Mouse (Mus musculus) testis, adult 2 months (tissue): ENCODE measurements around the gene Rec8. TPM values are rescaled to one million over a fixed set of nuclear protein-coding genes. Genes with fewer than 3 reads are reported as not detected.

Experiments
- H3K27ac ChIP-seq: fragments of 200-500 bp; 2 replicates; pipeline ENCODE4 v1.5.1; 2012; ENCODE audit warnings: low read depth, low read length; ENCODE audit not compliant: control insufficient read depth, insufficient read depth
- H3K27me3 ChIP-seq: fragments of 200-500 bp; 2 replicates; pipeline ENCODE4 v1.6.1; 2012; ENCODE audit warnings: mild to moderate bottlenecking, low read length, moderate library complexity; ENCODE audit not compliant: control insufficient read depth, insufficient read depth
- H3K36me3 ChIP-seq: fragments of 200-500 bp; 2 replicates; pipeline ENCODE4 v1.6.1; 2012; ENCODE audit warnings: mild to moderate bottlenecking, low read length; ENCODE audit not compliant: control insufficient read depth, insufficient read depth
- H3K4me1 ChIP-seq: fragments of 200-500 bp; 2 replicates; pipeline ENCODE4 v1.6.1; 2012; ENCODE audit warnings: low read length; ENCODE audit not compliant: control insufficient read depth, insufficient read depth
- H3K4me3 ChIP-seq: fragments of 200-500 bp; 2 replicates; pipeline ENCODE4 v1.5.1; 2012; ENCODE audit warnings: low read depth, mild to moderate bottlenecking, low read length, moderate library complexity, mixed read lengths; ENCODE audit not compliant: control insufficient read depth
- CTCF ChIP-seq: fragments of 200-500 bp; IDR thresholded peaks from 2 replicates; pipeline ENCODE4 v1.5.1; 2012; ENCODE audit warnings: low read depth, mild to moderate bottlenecking, inconsistent platforms, low read length, moderate library complexity; ENCODE audit not compliant: control insufficient read depth, insufficient read depth, insufficient replicate concordance
- POLR2A ChIP-seq: fragments of 200-500 bp; IDR thresholded peaks from 2 replicates; pipeline ENCODE4 v1.6.1; 2012; ENCODE audit warnings: low read depth, mild to moderate bottlenecking, inconsistent platforms, low read length, moderate library complexity; ENCODE audit not compliant: control insufficient read depth
- polyA plus RNA-seq: library from polyadenylated mRNA; depleted of rRNA; stranded (reverse); fragments of >200 nt; gene quantifications from 2 replicates; pipeline ENCODE4 v1.2.3, GENCODE M21; 2012

Gene Rec8
- polyA plus RNA-seq, 1 experiment: 65.8 TPM

DNA sequence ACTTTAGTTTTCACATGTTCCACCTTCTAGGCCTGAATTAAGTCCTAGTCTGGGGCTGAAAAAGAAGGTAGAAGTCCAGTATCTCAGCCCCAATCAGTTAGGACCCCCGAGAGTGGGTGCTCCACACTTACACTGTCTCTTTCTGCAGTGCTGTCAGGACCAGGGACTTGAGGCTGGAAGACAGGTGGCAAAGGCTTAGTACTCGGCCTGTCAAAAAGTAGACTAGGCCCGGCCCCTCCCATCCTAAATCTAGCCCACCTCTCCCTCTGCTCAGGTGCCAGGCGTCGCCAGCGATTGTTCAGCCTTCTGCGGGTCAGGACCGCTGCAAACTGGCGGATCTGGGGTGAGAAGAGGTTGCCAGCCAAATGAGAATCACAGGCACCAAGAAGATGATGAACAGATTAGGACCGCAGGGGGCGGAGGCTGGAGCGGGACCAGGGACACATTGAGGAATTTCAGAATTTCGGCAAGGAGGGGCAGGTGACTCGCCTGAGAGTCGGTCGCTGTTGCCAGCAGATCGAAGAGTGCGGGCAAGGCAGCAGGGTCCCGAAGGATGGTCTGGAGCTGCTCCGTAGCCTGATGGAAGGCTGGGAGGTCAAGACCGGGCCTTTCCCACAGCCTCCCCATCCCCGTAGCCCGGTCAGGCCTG is 17.2 kb downstream of the Rec8 start:
- Histone ChIP-seq H3K36me3 (peaks cover 4% of the 10 kb centered on the region), H3K4me1 (peaks cover 6% of the 10 kb centered on the region), H3K27me3 (no peaks in the 10 kb centered on the region), H3K27ac (peak overlapping the region; percentile 55), H3K4me3 (peak overlapping the region; percentile 95)
- TF ChIP-seq CTCF: no peak
- no peak for TF ChIP-seq POLR2A

GRCm38 (mm10) chr14:55635523-55636007 is 17.7 kb downstream of the Rec8 start, which contains the start of gene Ipo4:
TSS of gene Ipo4 (minus strand) at chr14:55635957.
- H3K4me1 ChIP-seq: peaks cover 6% of the 10 kb centered on the region
- peak within 1 kb of the TSS; percentile 95 for H3K4me3 ChIP-seq
- H3K27me3 ChIP-seq: no peaks in the 10 kb centered on the region
- peak within 1 kb of the TSS; percentile 73 for H3K27ac ChIP-seq
- peaks cover 4% of the 10 kb centered on the region for H3K36me3 ChIP-seq
- TF ChIP-seq POLR2A (peak; percentile 97), CTCF (0 out of 2 replicates have a peak, but pooled peaks have one; percentile 5)

DNA sequence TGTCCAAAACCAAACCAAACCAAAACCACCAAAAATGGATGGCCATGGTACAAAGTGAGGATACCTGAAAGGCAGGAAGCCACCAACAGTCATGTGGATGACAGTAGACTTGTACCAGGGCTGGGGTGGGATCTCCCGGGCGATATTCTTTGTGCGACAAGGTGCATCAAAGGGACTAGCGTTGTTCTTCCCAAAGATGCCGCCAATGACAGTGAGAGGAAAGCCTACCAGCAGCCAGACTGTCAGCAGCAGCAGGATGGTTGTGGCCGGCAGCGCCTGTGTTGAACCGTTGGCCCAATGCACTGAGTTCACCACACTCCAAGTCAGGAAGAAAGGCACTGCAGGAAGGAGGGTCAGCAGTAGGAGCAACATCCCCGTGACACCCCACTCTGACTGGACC is 20.0 kb downstream of the Rec8 start, which contains the start of gene Gm49378:
TSS of gene Gm49378 (minus strand) at position 101 of the 400 bp plus-strand sequence.
- TF ChIP-seq CTCF (no peak), POLR2A (no peak)
- Histone ChIP-seq H3K27ac (no peak within 1 kb of the TSS), H3K4me3 (peak within 1 kb of the TSS; percentile 29; the same call in 1 of the 2 replicates), H3K27me3 (no peaks in the 10 kb centered on the region), H3K4me1 (peaks cover 9% of the 10 kb centered on the region), H3K36me3 (peaks cover 5% of the 10 kb centered on the region)

DNA sequence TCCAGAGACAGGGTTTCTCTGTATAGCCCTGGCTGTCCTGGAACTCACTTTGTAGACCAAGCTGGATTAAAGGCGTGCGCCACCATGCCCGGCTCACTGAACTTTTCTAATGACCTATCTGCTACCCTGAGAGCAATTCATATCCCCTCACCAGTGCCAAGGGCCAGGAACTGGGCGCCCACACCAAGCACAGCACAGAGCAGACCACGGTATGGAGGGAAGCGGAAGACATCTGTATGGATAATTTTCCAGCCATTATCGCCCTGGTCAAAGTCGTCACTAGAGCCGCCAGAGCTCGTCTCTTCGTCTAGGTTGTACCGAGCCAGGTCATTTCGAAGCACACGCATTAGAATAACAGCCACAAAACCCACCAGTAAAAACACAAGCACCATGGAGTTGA is 23.0 kb downstream of the Rec8 start:
- Histone ChIP-seq H3K4me3 (no peak overlapping the region), H3K27ac (no peak overlapping the region), H3K36me3 (peaks cover 4% of the 10 kb centered on the region; the same call in 1 of the 2 replicates), H3K4me1 (peaks cover 12% of the 10 kb centered on the region), H3K27me3 (no peaks in the 10 kb centered on the region)
- no peak for TF ChIP-seq CTCF
- TF ChIP-seq POLR2A: no peak

GRCm38 (mm10) chr14:55641291-55641690 is 23.5 kb downstream of the Rec8 start:
- Histone ChIP-seq H3K27ac (no peak overlapping the region), H3K4me3 (no peak overlapping the region), H3K27me3 (no peaks in the 10 kb centered on the region), H3K4me1 (peaks cover 10% of the 10 kb centered on the region), H3K36me3 (peaks cover 3% of the 10 kb centered on the region; the same call in 1 of the 2 replicates)
- TF ChIP-seq CTCF: no peak
- no peak for TF ChIP-seq POLR2A

DNA sequence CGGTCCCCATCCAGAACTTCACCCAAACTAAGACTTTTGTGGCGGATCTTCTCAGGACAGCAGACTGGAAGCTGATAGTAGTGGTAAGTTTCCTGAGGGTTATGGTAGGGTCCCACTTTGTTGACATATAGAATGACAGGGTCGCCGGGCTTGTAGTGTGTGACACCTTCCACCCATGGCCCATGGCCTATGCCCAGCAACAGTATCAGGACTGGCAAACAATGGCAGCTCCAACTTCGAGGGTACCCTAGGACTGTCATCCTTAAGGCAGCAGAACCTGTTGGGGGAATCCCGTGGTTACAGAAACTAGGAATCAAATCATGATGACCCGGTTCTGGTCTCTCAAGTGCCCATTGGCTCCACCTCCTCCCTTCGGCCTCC is 24.8 kb downstream of the Rec8 start:
- TF ChIP-seq POLR2A (no peak), CTCF (no peak)
- H3K27ac ChIP-seq: peak overlapping the region; percentile 93
- H3K36me3 ChIP-seq: 0 out of 2 replicates have a peak, but pooled peaks cover 1% of the 10 kb centered on the region

DNA sequence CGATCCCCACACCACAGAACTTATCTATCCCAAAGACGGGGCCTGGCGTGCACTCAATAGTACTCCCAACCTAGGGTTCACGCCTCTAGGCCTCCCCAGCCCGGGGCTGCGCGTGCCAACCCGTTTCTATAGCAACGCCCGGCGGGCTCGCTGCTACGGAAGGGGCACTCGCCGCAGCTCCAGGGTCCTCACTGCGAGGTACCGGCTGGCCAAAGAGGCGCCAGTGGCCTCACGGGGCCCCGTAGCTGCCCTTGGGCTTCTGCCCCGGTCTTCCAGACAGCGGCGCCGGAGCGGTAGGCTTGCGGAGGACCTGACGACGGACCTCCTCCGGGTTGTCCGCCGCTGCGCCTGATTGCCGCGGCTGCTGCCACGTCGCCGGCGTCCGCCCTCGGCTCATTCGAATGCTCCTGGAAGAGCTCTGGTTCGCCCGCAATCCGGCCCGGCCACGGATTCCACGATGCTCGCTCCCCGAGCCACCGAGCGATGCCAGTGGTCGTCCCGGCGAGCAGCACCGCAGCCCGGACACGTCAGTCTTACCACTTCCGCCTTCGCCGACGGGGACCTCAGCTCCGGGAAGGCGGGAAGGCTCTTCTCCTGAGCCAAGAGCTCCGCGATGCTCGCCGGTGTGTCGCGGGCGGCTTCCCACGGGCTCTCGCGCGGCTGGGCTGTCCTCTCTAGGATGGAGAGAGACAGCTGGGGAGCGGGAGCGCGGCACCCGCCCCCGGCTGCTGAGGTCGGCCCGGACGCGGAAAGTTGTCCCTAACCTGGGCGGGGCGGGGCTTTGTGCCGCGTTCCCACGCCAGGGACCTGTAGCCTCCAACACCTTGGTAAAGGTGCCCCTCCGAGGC is 25.4 kb downstream of the Rec8 start, which contains the start of gene Tm9sf1:
TSS of gene Tm9sf1 (minus strand) at position 747 of the 848 bp plus-strand sequence.
- Histone ChIP-seq H3K27me3 (no peaks in the 10 kb centered on the region), H3K36me3 (0 out of 2 replicates have a peak, but pooled peaks cover 1% of the 10 kb centered on the region), H3K27ac (peak within 1 kb of the TSS; percentile 93), H3K4me3 (peak within 1 kb of the TSS; percentile 87), H3K4me1 (peaks cover 9% of the 10 kb centered on the region)
- TF ChIP-seq POLR2A: peak; percentile 69
- TF ChIP-seq CTCF: no peak

More for the DNA sequence above, 24.8 kb downstream of the Rec8 start:
- H3K4me3 ChIP-seq: peak overlapping the region; percentile 87
- no peaks in the 10 kb centered on the region for H3K27me3 ChIP-seq
- peaks cover 9% of the 10 kb centered on the region for H3K4me1 ChIP-seq
